In the genomic region with DNA sequence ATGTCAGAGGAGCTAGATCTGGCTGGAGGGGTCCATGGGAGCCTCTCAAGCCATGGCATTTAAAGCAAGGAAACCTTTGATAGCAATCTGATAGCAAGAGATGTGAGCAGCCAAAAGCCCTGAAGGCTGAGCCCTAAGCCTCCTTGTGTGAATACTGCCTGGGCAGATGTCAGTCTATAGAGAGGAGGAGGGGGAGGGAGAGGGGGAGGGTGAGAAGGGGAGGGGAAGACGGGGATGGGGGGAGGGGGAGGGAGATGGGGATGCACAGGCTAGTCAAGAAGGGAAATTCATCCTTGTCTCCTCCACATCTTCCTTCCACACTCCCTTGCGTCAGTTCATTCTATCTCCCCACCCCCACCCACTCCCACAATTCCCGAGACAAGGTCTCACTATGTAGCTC, we compare ENCODE assay signal across 23 mouse cellular contexts.
A peak's percentile ranks its signal among the peaks of the same experiment; 100 is the strongest.
DNase-seq lines count a peak whose midpoint lies in the region; ATAC-seq and TF ChIP-seq lines count a peak whose summit lies in the region.
"Had no signal": no experiment of that assay in that cellular context is flagged by ENCODE, and none has a peak within 500 bp of the region (broad histone marks: within the 10 kb centered on the region; RNA-seq: fewer than 3 reads in every experiment).

No protein-coding gene starts in this region.

- H3K4me2 ChIP-seq in forebrain, embryonic 12.5 days = peak overlapping the region; percentile 48; the same call in 1 of the 2 replicates
- no peak overlapping the region for H3K4me2 ChIP-seq in forebrain, embryonic 11.5 days (ENCODE audit: low read depth, low read length, severe bottlenecking)
- peak overlapping the region; percentile 53; the same call in 1 of the 2 replicates for H3K4me2 ChIP-seq in kidney, embryonic 15.5 days
- H3K4me2 ChIP-seq in midbrain, embryonic 12.5 days (replicated peaks) = 0 out of 2 replicates have a peak overlapping the region, but pooled peaks have one; percentile 49
- no peak overlapping the region for H3K4me2 ChIP-seq in midbrain, postnatal 0 days (ENCODE audit: low read depth, low read length, poor library complexity, severe bottlenecking)
- H3K4me2 ChIP-seq: embryonic facial prominence, embryonic 12.5 days; heart, embryonic 11.5 days had no signal

- H3K27me3 ChIP-seq in forebrain, embryonic 12.5 days = peaks cover 67% of the 10 kb centered on the region
- peaks cover 21% of the 10 kb centered on the region; the same call in 1 of the 2 replicates for H3K27me3 ChIP-seq in forebrain, embryonic 11.5 days (ENCODE audit: control insufficient read depth, insufficient read depth, low read length)
- H3K27me3 ChIP-seq in kidney, embryonic 15.5 days = peaks cover 33% of the 10 kb centered on the region; the same call in 1 of the 2 replicates
- peaks cover 47% of the 10 kb centered on the region for H3K27me3 ChIP-seq in midbrain, embryonic 12.5 days
- H3K27me3 ChIP-seq in midbrain, postnatal 0 days (ENCODE audit: insufficient read depth, low read length) = no peaks in the 10 kb centered on the region

- H3K9me3 ChIP-seq in forebrain, embryonic 12.5 days = no peaks in the 10 kb centered on the region
- H3K9me3 ChIP-seq in forebrain, embryonic 11.5 days (ENCODE audit: control insufficient read depth, low read length) = no peaks in the 10 kb centered on the region
- no peaks in the 10 kb centered on the region for H3K9me3 ChIP-seq in kidney, embryonic 15.5 days (replicated peaks)
- H3K9me3 ChIP-seq in midbrain, embryonic 12.5 days = no peaks in the 10 kb centered on the region
- H3K9me3 ChIP-seq in midbrain, postnatal 0 days (ENCODE audit: low read length) = no peaks in the 10 kb centered on the region
- H3K9me3 ChIP-seq: embryonic facial prominence, embryonic 12.5 days; heart, embryonic 15.5 days; hindbrain, embryonic 15.5 days had no signal

- no peak for TF ChIP-seq CTCF in midbrain, postnatal 0 days (IDR thresholded peaks at IDR 0.05)
- TF ChIP-seq CTCF in brain, embryonic 14.5 days (IDR thresholded peaks at IDR 0.05; ENCODE audit: borderline replicate concordance, extremely low read depth, insufficient read depth, insufficient read length) = no peak

- ATAC-seq in forebrain, embryonic 12.5 days (ENCODE audit: low FRiP score) = no peak
- no peak for ATAC-seq in forebrain, embryonic 11.5 days (replicated peaks; ENCODE audit: low FRiP score)
- 0 out of 2 replicates have a peak, but pooled peaks have one; percentile 22 for ATAC-seq in kidney, embryonic 15.5 days (replicated peaks; ENCODE audit: low FRiP score)
- no peak for ATAC-seq in midbrain, embryonic 12.5 days (ENCODE audit: low FRiP score, low read depth)
- no peak for ATAC-seq in midbrain, postnatal 0 days (ENCODE audit: low FRiP score)
- ATAC-seq: CD4-positive, CD25-positive, alpha-beta regulatory T cell, adult 4 months had no signal

- no peaks in the 10 kb centered on the region for H3K36me3 ChIP-seq in forebrain, embryonic 12.5 days (replicated peaks)
- H3K36me3 ChIP-seq in forebrain, embryonic 11.5 days (ENCODE audit: control insufficient read depth, insufficient read depth, low read length) = no peaks in the 10 kb centered on the region
- no peaks in the 10 kb centered on the region for H3K36me3 ChIP-seq in kidney, embryonic 15.5 days
- H3K36me3 ChIP-seq in midbrain, embryonic 12.5 days = no peaks in the 10 kb centered on the region
- no peaks in the 10 kb centered on the region for H3K36me3 ChIP-seq in midbrain, postnatal 0 days (ENCODE audit: insufficient read depth, low read length)
- H3K36me3 ChIP-seq: embryonic facial prominence, embryonic 12.5 days; G1E; heart, embryonic 15.5 days; hindbrain, embryonic 15.5 days had no signal

- H3K4me1 ChIP-seq in forebrain, embryonic 12.5 days = peaks cover 27% of the 10 kb centered on the region
- peaks cover 8% of the 10 kb centered on the region for H3K4me1 ChIP-seq in forebrain, embryonic 11.5 days (replicated peaks; ENCODE audit: control insufficient read depth, insufficient read depth, low read length)
- H3K4me1 ChIP-seq in kidney, embryonic 15.5 days = peaks cover 27% of the 10 kb centered on the region
- H3K4me1 ChIP-seq in midbrain, embryonic 12.5 days = peaks cover 23% of the 10 kb centered on the region
- H3K4me1 ChIP-seq in midbrain, postnatal 0 days (ENCODE audit: insufficient read depth, low read length) = peaks cover 14% of the 10 kb centered on the region

- no peak overlapping the region for H3K4me3 ChIP-seq in forebrain, embryonic 12.5 days (replicated peaks)
- no peak overlapping the region for H3K4me3 ChIP-seq in forebrain, embryonic 11.5 days (ENCODE audit: low read depth, low read length)
- H3K4me3 ChIP-seq in kidney, embryonic 15.5 days (replicated peaks) = no peak overlapping the region
- no peak overlapping the region for H3K4me3 ChIP-seq in midbrain, embryonic 12.5 days
- no peak overlapping the region for H3K4me3 ChIP-seq in midbrain, postnatal 0 days (ENCODE audit: low read depth, low read length)
- H3K4me3 ChIP-seq: embryonic facial prominence, embryonic 12.5 days; heart, adult 2 months; heart, embryonic 15.5 days had no signal

- DNase-seq in forebrain, embryonic 11.5 days (ENCODE audit: low spot score) = no peak
- DNase-seq in kidney, postnatal 10 days = no peak
- no peak for DNase-seq in midbrain, postnatal 0 days (ENCODE audit: low spot score)
- DNase-seq in brain, embryonic 14.5 days (ENCODE audit: low read depth) = peak; percentile 62
- no peak for DNase-seq in ovary, postnatal 14 days (ENCODE audit: low spot score)
- DNase-seq: adrenal gland, adult 8-10 months; adrenal gland, postnatal 36 days; B cell, adult 2 months; cerebellum, adult 11 months; cerebellum, adult 8-10 months; cerebellum, postnatal 14 days; gastrocnemius, postnatal 14 days; heart, adult 2 months; heart, postnatal 14 days had no signal

- no peak overlapping the region for H3K9ac ChIP-seq in forebrain, embryonic 12.5 days
- no peak overlapping the region for H3K9ac ChIP-seq in forebrain, embryonic 11.5 days (ENCODE audit: low read length)
- no peak overlapping the region for H3K9ac ChIP-seq in kidney, embryonic 15.5 days
- H3K9ac ChIP-seq in midbrain, embryonic 12.5 days (replicated peaks) = no peak overlapping the region
- H3K9ac ChIP-seq in midbrain, postnatal 0 days (replicated peaks; ENCODE audit: low read length, poor library complexity, severe bottlenecking) = no peak overlapping the region
- H3K9ac ChIP-seq: embryonic facial prominence, embryonic 12.5 days; heart, embryonic 15.5 days; hindbrain, embryonic 15.5 days had no signal

- TF ChIP-seq POLR2A in brain, embryonic 14.5 days (IDR thresholded peaks at IDR 0.05; ENCODE audit: borderline replicate concordance, extremely low read depth, insufficient read depth, insufficient read length, poor library complexity, severe bottlenecking) = no peak

- WGBS in forebrain, embryonic 12.5 days = 0% methylated on average over 3 of the region's 3 CpGs
- 16% methylated on average over 3 of the region's 3 CpGs for WGBS in forebrain, embryonic 11.5 days
- 0% methylated on average over 3 of the region's 3 CpGs for WGBS in kidney, embryonic 15.5 days
- WGBS in midbrain, embryonic 12.5 days = 0% methylated on average over 2 of the region's 3 CpGs
- 4% methylated on average over 2 of the region's 3 CpGs for WGBS in midbrain, postnatal 0 days

- H3K27ac ChIP-seq in forebrain, embryonic 12.5 days = no peak overlapping the region
- no peak overlapping the region for H3K27ac ChIP-seq in forebrain, embryonic 11.5 days (ENCODE audit: low read depth, low read length)
- H3K27ac ChIP-seq in kidney, embryonic 15.5 days = no peak overlapping the region
- no peak overlapping the region for H3K27ac ChIP-seq in midbrain, embryonic 12.5 days (replicated peaks)
- H3K27ac ChIP-seq in midbrain, postnatal 0 days (ENCODE audit: low read depth, low read length) = no peak overlapping the region
- H3K27ac ChIP-seq: embryonic facial prominence, embryonic 12.5 days; heart, adult 2 months; heart, embryonic 15.5 days; hindbrain, embryonic 15.5 days had no signal

Comparison
In these comparisons a context has a peak if more than half of its experiments do, and no peak if none do; other contexts are left out.
1. H3K4me2 ChIP-seq: peak in forebrain, embryonic 12.5 days (single experiment), kidney, embryonic 15.5 days (single experiment) and midbrain, embryonic 12.5 days (single experiment); none in forebrain, embryonic 11.5 days (single experiment) and midbrain, postnatal 0 days (single experiment).